In the genomic region with DNA sequence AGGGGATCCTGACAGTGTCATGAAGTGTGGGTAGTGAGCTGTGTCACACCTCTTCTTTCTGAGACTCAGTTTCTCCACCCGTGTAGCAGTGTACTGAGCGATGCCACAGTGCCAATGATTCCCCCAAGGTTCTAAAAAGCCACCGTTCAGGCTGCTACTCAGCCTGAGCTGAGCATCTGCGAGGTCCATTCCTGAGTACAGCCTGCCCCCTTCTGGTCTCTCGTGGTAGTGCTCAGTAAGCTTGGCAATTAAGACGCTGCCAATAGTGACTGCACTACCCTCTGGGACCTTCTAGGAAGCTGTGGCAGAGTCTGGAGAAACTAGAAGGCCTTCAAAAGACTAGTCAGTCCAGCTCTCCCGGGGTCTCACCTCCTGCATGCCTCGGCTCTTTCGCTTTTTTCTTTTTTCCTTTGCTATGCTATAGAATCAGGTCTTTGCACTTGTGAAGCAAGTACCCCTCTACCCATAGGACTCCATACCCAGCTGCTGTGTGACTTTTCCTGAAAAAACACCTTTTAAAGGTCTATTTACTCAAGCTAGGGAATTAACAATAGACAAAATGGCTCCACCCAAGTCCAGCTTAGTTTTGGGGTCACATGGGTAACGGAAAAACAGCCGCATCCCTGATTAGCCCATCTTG, we compare ENCODE assay signal across 7 mouse cellular contexts. TPM values are rescaled to one million over a fixed set of nuclear protein-coding genes. Genes with fewer than 3 reads are reported as not detected.
DNase-seq lines count a peak whose midpoint lies in the region; ATAC-seq and TF ChIP-seq lines count a peak whose summit lies in the region.

No protein-coding gene starts in this region.

- H3K4me2 ChIP-seq in limb, embryonic 12.5 days, result peak overlapping the region; percentile 37; the same call in 1 of the 2 replicates
- no peak overlapping the region for H3K4me2 ChIP-seq in midbrain, postnatal 0 days (ENCODE audit: low read depth, low read length, poor library complexity, severe bottlenecking)

- H3K36me3 ChIP-seq in limb, embryonic 12.5 days, result no peaks in the 10 kb centered on the region
- no peaks in the 10 kb centered on the region for H3K36me3 ChIP-seq in midbrain, postnatal 0 days (ENCODE audit: insufficient read depth, low read length)

- H3K4me3 ChIP-seq in limb, embryonic 12.5 days (replicated peaks), result no peak overlapping the region
- no peak overlapping the region for H3K4me3 ChIP-seq in midbrain, postnatal 0 days (ENCODE audit: low read depth, low read length)

- ATAC-seq in granulocyte monocyte progenitor cell, adult 5-6 weeks (replicated peaks; ENCODE audit: poor library complexity, severe bottlenecking), result peak; percentile 91
- ATAC-seq in limb, embryonic 12.5 days (ENCODE audit: insufficient number of reproducible peaks, insufficient read depth, low FRiP score, low TSS enrichment, low read depth), result peak; percentile 44; the same call in 1 of the 2 replicates
- peak; percentile 83 for ATAC-seq in midbrain, postnatal 0 days (ENCODE audit: low FRiP score)

- peaks cover 5% of the 10 kb centered on the region; the same call in 1 of the 2 replicates for H3K4me1 ChIP-seq in limb, embryonic 12.5 days (replicated peaks)
- H3K4me1 ChIP-seq in midbrain, postnatal 0 days (ENCODE audit: insufficient read depth, low read length), result no peaks in the 10 kb centered on the region

- WGBS in limb, embryonic 12.5 days, result 14% methylated on average over 11 of the region's 11 CpGs
- WGBS in midbrain, postnatal 0 days, result 13% methylated on average over 11 of the region's 11 CpGs

- no peaks in the 10 kb centered on the region for H3K9me3 ChIP-seq in limb, embryonic 12.5 days
- no peaks in the 10 kb centered on the region for H3K9me3 ChIP-seq in midbrain, postnatal 0 days (ENCODE audit: low read length)

- peaks cover 6% of the 10 kb centered on the region; the same call in 1 of the 2 replicates for H3K27me3 ChIP-seq in limb, embryonic 12.5 days
- no peaks in the 10 kb centered on the region for H3K27me3 ChIP-seq in midbrain, postnatal 0 days (ENCODE audit: insufficient read depth, low read length)

- H3K9ac ChIP-seq in limb, embryonic 12.5 days (replicated peaks), result no peak overlapping the region
- H3K9ac ChIP-seq in midbrain, postnatal 0 days (replicated peaks; ENCODE audit: low read length, poor library complexity, severe bottlenecking), result no peak overlapping the region

- no peak overlapping the region for H3K27ac ChIP-seq in limb, embryonic 12.5 days
- no peak overlapping the region for H3K27ac ChIP-seq in midbrain, postnatal 0 days (ENCODE audit: low read depth, low read length)

- DNase-seq in adrenal gland, postnatal 25 days, result peak; percentile 86
- peak; percentile 87 for DNase-seq in embryo, embryonic 9.5 days (ENCODE audit: extremely low spot score)
- DNase-seq in kidney, adult 8-10 months, result peak; percentile 70 to 90
- peak; percentile 95 for DNase-seq in midbrain, postnatal 0 days (ENCODE audit: low spot score)
- DNase-seq in spleen, postnatal 14 days (ENCODE audit: low spot score in 2 of 2), result peak; percentile 43 to 68

- peak; percentile 99 for TF ChIP-seq CTCF in midbrain, postnatal 0 days (IDR thresholded peaks at IDR 0.05)

RNA-seq across cellular contexts. Expression of gene Sparc, which starts 36.4 kb away (rescaled TPM):
- 3,454 and 3,884 TPM in 2 replicates for total RNA-seq in adrenal gland, postnatal 25 days (2021)
- total RNA-seq in granulocyte monocyte progenitor cell, adult 5-6 weeks (2014; fragmentation: Nextera tagmentation), result not detected in 2 replicates
- 0.31 TPM in 1 of 2 replicates, not detected in the other for total RNA-seq in granulocyte monocyte progenitor cell, adult 5-6 weeks (2017)
- polyA plus RNA-seq in limb, embryonic 12.5 days (2016; fragmentation: Nextera tagmentation; extraction: Ambion mirVana), result 444 and 488 TPM in 2 replicates
- total RNA-seq in midbrain, postnatal 0 days (2014; rRNA removed), result 261 and 313 TPM in 2 replicates
- 570 and 625 TPM in 2 replicates for polyA plus RNA-seq in midbrain, postnatal 0 days (2015; fragmentation: Nextera tagmentation; extraction: Ambion mirVana)

RNA-seq across cellular contexts. Expression of gene Fat2, which starts 50.2 kb away (rescaled TPM):
- total RNA-seq in adrenal gland, postnatal 25 days (2021), result 0.19 TPM in 1 of 2 replicates, not detected in the other
- total RNA-seq in granulocyte monocyte progenitor cell, adult 5-6 weeks (2014; fragmentation: Nextera tagmentation), result not detected in 2 replicates
- not detected in 2 replicates for total RNA-seq in granulocyte monocyte progenitor cell, adult 5-6 weeks (2017)
- 0.18 and 0.22 TPM in 2 replicates for polyA plus RNA-seq in limb, embryonic 12.5 days (2016; fragmentation: Nextera tagmentation; extraction: Ambion mirVana)
- total RNA-seq in midbrain, postnatal 0 days (2014; rRNA removed), result 1.1 and 4.2 TPM in 2 replicates
- polyA plus RNA-seq in midbrain, postnatal 0 days (2015; fragmentation: Nextera tagmentation; extraction: Ambion mirVana), result 0.04 TPM in 2 replicates

Comparison
In these comparisons a context has a peak if more than half of its experiments do, and no peak if none do; other contexts are left out.
1. RNA of gene Sparc, which starts 36.4 kb away (total RNA-seq): 3,454 to 3,884 TPM in adrenal gland, postnatal 25 days and 261 to 313 TPM in midbrain, postnatal 0 days; 0.31 TPM in granulocyte monocyte progenitor cell, adult 5-6 weeks; every median in the first group is over 100 times any median in the second.
2. Peak in every context shown above with its lines, with median percentiles within 50 percentile points of each other: DNase-seq and ATAC-seq.